Mouse (Mus musculus): ENCODE measurements around the gene Oasl2.
"Not testable (repeated sequence)": the region's sequence is repeated elsewhere in the genome, so short reads cannot be mapped to it uniquely, and the experiment has no call there.

The Oasl2 gene

DNA sequence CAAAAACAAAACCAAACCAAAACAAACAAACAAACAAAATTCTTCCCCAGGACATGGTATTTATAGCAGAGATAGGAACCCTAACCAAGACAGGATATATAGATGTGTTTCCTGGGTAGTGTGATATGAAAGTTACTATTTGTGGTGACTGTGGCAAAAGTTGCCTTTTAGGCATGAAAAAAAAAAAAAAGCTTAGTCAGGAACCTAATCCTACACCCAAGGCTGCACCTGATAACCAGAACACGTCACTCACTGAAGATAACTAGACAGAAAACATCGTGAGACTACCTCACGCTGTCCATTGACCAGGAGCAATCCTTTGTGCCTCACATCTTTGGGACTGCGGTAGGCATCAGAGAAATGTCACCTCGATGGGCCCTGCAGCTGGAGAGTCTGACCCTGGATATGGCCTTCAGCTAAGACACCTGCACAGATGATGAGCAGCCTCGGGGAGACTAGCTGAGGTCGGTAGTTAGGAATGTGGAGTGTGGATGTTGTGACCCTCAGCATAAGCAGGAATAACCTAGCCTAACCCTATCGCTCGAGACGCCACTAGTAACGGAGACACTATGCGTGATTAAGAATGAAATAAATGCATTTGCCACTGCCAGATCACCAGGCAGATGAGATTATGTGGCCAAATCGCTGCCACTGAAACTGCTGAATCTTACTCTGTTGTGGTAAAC lies at the start of gene Oasl2:
Gene Oasl2 (plus strand): TSS at position 249 of the 686 bp plus-strand sequence.
- no peak for DNase-seq (ENCODE audit: low spot score)

DNA sequence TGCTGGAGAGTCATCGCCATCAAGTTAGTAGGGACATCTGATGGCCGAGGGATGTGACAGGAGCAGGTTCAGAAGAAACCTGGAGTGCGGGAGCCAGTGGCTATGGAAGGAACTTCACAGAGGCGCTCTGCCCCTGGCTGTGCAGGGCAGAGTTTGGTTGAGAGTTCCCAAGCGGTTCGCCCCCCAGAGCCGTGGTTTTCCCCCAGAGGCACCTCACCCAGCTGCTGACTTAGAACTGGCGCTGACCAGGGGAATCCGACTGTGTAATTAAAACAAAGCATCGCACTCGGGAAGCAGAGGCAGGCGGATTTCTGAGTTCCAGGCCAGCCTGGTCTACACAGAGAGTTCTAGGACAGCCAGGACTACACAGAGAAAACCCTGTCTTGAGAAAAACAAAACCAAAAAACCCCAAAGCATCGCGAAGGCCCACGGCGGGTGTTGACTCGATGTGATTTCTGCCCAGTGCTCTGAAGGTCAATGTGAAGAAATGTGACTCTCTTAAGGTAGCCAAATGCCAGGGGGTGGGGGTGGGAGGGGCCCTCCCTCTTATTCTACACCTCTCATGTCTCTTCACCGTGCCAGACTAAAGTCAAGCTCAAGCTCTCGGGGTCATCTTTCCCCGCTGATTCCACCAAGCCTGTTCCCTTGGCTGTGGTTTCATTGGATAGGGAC lies 45.0 kb upstream of the Oasl2 start:
- DNase-seq (ENCODE audit: low spot score) = no peak

DNA sequence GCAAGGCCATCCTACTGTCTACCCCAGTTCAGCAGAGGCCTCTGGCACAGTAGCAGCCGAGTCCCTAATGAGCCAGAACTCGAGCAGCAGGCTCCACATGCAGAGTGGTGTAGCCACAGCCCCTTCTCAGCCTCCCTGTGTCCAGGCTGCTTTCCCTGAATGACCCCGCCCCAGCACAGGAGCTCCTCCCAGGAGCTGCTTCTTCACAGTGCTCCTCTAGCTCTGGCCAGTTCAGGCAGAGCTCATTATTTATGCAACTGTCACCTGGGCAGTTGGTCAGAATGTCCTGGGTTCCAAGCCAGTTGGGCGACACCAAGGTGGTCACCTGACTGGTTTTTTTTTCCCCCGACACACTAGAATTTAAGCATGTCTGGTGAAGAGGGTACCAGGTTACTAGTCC lies 43.4 kb upstream of the Oasl2 start, which contains the start of gene 4930519G04Rik:
Gene 4930519G04Rik (plus strand): TSS at position 301 of the 400 bp plus-strand sequence.
- not testable (repeated sequence) for DNase-seq (ENCODE audit: low spot score)

- no peak for DNase-seq (ENCODE audit: low spot score)
Measured at GRCm38 (mm10) chr5:114858582-114858981, 38.2 kb upstream of the Oasl2 start, which contains the start of gene Gm9936. Gm9936 (minus strand) TSS chr5:114858682.

DNA sequence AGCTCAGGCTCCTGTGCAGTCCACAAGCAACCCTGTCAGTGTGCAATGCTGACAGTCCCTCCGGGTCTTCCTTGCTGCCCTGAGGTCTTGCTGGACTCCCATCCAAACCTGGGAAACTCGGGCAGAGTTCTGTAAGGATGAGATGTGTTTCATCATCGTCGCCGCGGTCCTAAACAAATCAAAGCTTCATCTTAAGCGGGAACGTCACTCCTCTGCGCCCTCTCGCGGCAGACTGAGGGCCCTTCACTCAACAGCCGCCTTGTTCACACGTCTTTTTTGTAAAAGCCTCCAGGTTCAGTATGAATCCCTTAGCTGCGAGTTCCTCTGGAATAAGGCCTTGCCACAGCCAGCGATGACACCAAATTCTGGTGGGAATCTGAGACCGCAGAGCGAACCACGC lies 37.5 kb upstream of the Oasl2 start:
- peak; percentile 94 for DNase-seq (ENCODE audit: low spot score)

DNA sequence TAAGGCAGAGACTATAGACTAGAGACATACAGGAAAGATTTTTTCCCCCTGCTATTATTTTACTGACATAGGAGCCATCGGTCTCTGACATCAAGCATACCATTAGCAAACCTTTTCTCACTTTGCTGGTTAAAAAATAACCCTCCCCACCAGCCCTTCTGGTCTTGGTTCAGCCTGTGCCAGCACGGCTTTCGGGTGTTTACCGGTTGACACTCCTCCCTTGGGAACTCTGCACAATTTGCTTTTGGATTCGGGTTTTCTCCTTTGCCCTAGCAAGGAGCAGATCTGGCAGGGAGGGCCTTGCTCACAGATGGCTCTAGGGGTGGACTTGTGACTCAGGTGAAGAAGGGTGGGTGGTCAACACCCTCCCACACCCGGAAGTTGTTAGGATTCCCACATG lies 35.0 kb upstream of the Oasl2 start:
- DNase-seq (ENCODE audit: low spot score) = no peak

- no peak for DNase-seq (ENCODE audit: low spot score)
Measured at GRCm38 (mm10) chr5:114864813-114865212, 31.9 kb upstream of the Oasl2 start.

GRCm38 (mm10) chr5:114865279-114865678 lies 31.5 kb upstream of the Oasl2 start:
- no peak for DNase-seq (ENCODE audit: low spot score)

GRCm38 (mm10) chr5:114875858-114876257 lies 20.9 kb upstream of the Oasl2 start:
- DNase-seq (ENCODE audit: low spot score) = peak; percentile 30

DNA sequence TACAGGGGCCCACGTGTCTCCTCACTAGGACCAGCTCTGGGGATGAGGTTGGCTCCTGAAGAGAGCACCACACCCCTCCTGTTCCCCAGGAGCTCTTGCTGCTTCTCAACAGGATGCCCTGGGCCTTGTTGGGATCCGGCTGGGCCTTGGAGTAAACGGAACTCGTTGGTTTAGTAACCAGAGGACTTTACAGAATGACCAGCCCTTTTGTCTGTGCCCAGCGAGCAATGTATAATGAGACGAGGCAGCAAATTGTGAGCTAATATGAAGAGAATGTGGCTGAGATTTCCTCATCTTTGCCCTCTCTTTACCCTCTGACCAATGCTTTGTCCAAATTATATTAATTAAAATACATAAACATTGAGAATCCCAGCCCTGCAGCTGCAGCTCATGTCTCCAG lies 20.4 kb upstream of the Oasl2 start:
- DNase-seq (ENCODE audit: low spot score) = no peak

DNA sequence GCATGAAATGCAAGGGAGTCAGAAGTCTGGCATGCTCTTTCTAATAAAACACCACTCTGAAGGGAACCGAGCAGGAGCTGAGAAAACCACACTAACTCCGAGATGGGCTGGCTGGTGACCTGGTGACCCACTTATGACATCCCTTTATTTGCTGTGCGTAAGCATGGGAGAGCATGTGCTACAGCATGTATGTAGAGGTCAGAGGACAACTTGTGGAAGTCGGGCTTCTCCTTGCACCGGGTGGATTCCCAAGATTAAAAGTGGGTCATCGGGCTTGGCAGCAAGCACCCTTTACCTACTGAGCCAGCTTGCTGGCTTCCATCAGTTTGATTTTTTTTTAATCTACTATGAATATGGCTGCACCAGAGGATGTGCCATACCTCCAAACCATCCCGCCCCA lies 19.2 kb upstream of the Oasl2 start:
- no peak for DNase-seq (ENCODE audit: low spot score)

DNA sequence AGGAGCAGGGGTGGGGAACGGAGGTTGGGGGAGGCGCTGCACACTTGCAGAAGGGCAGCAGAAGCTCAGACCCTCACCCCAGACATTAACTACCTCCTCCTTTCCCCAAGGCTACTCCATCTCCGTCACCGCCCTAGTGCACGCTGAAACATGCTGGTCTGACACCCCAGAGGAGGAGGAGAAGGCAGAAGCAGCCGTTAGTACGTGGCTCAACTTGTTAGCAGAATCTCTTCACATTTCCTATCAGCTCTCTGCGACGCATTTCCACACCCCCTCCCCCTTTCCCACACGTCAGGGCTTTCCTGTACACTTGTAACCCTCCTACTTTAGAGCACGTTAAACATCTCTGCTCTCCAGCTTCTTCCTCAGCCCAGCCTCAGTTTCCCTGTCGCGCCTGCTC lies 17.3 kb upstream of the Oasl2 start:
- DNase-seq (ENCODE audit: low spot score) = no peak

DNA sequence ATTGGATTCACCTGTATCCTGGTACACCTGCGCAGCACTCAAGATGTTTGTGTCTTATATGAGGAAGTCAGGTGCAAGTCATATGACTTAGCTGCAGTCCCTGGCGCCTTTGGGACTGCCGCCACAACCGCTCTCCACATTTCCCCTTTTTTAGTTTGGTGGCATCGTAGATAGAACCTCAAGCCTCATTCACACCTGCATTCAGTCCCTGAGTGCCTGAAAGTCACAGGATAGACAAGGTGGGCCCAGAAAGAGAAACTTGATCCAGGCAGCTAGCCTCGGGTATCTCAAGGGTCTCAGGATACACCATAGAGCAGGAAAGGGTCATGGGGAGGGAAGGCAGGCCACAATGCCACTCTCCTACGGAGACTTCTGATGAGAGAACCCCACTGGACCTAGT lies 14.4 kb upstream of the Oasl2 start:
- not testable (repeated sequence) for DNase-seq (ENCODE audit: low spot score)

DNA sequence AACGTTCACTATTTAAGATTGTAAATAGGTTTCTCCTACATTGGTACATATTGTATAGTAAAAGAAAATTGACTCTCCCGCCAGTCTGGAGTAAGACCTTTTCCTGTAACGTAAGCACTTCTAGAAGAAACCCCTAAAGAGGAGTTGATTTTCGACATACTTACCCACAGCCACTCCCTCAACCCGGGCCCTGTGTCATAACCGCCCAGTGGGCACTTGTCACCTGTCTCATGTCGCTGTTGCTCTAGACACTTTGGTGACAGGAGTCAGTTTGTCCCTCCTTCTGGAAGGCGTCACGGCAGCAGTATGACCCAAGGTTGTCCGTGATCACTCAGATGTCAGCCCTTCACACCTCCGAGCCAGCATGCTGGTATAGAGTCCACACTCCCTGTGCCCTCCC lies 13.7 kb upstream of the Oasl2 start:
- no peak for DNase-seq (ENCODE audit: low spot score)

- no peak for DNase-seq (ENCODE audit: low spot score)
Measured at GRCm38 (mm10) chr5:114886801-114887200, 9.9 kb upstream of the Oasl2 start.

DNA sequence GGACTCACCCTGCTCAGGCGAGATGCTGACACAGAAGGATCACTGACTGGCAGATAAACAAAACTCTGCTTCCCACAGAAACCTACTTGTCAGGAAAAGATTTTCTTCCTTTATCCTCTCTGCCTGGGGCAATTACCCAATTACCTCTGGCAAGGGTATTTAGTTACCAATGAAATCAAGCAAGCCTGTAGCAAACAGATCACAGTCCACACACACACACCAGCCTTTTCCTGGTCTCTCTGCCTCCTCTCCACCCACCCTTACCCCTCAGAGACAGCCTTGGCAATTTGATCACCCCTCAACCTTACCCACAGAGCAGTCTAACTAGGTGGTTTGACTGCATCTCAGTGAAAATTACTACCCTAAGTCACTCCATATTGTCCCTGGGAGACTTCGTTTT lies 7.7 kb upstream of the Oasl2 start:
- no peak for DNase-seq (ENCODE audit: low spot score)

DNA sequence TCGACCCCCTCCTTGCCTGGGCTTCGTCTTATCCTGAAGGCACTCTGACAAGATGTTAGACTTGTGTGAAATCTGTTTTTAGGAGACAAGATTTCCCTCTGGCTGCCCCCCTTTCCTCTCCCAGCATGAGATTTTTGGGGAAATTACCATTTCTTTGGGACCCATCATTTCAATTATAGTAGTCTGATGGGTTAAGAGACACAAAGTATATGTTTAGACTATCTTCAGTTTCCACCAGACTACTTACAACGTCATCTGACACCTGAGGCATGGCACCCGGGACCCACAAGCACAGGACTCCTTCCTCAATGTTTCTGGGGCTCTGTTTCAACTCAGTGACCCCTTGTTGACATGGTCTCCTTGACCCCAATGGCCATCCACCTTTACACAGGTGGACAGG lies 1.2 kb upstream of the Oasl2 start:
- no peak for DNase-seq (ENCODE audit: low spot score)

DNA sequence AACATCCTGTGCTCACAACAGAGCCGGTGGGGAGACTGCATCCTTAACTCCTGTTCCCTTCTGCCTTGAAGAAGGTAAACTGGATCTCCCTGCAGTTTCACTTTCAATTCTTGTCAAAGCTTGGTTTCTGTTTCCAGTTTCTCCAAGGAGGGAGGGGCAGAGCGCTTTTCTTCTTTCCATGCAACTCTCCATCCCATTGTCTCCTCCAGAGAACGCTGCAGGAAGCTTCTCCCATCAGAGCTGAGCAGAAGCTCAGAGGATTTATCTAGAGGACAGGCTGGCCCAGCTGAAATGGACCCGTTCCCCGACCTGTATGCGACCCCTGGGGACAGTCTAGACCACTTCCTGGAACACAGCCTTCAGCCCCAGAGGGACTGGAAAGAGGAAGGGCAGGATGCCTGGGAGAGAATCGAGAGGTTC lies 648 bp downstream of the Oasl2 start:
- no peak for DNase-seq (ENCODE audit: low spot score)

DNA sequence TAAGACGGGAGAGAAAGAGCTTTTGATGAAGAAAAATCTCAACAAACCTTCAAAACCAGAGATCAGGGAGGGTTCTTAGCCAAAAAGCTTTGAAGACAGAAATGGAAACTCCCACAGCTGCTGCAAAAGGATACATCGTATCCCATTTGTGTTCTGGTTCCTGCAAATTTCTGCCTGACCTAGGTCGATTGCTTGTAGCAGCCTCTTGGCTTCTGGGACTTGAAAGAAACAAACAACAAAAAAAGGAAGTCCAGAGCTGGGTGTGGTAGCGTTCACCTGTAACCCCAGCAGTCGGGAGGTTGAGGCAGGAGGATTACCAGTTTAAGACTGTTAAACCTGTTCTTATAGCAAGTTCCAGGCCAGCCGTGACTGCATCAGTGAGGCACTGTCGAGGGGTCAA lies 2.1 kb downstream of the Oasl2 start:
- no peak for DNase-seq (ENCODE audit: low spot score)

DNA sequence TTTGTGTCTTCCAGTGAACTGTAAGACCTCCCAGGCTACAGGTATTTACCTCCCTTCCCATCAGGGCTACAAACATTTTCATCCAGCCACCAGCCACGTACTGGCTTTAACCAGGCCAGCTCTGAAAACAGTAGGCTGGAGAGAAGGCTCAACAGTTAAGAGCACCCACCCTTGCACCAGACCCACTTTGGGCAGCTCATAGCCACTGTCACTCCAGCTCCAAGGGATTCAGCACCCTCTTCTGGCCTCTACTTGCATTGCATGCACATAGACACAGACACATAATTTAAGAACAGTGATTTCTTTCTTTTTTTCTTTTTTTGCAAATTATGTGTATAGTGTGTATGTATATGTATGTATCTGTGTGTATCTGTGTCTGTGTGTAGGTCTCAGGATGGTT lies 5.7 kb downstream of the Oasl2 start:
- peak; percentile 73 for DNase-seq (ENCODE audit: low spot score)

- DNase-seq (ENCODE audit: low spot score) = peak; percentile 30
Measured at GRCm38 (mm10) chr5:114908598-114909305, 12.0 kb downstream of the Oasl2 start.

DNA sequence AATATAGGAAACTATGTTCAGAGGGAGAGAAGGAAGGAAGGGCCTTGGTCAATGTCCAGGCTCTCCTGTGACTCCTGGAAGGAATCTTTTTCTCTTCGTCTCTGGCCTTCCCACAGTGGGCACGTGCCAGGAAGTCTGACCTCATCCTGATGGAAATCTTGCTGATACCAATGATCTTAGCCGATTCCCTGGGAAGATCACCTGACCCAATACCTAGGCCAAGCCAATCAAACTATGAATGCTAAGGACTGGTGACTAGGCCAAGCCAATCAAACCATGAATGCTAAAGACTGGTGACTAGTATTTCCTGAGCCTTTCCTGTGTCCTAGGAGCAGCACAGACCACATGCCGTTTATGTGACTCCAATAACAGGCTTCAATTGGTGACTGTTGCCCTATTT lies 16.9 kb downstream of the Oasl2 start:
- DNase-seq (ENCODE audit: low spot score) = no peak

GRCm38 (mm10) chr5:114914855-114915254 lies 18.1 kb downstream of the Oasl2 start:
- no peak for DNase-seq (ENCODE audit: low spot score)

Data from embryo, embryonic 10.5 days (tissue).